Mouse (Mus musculus) testis, adult 2 months (tissue): ENCODE measurements around the gene Prdm16. TPM values are rescaled to one million over a fixed set of nuclear protein-coding genes. Genes with fewer than 3 reads are reported as not detected.

Experiments used
- H3K27ac ChIP-seq: fragments of 200-500 bp; 2 replicates; pipeline ENCODE4 v1.5.1; 2012; ENCODE audit warnings: low read depth, low read length; ENCODE audit not compliant: control insufficient read depth, insufficient read depth
- H3K27me3 ChIP-seq: fragments of 200-500 bp; 2 replicates; pipeline ENCODE4 v1.6.1; 2012; ENCODE audit warnings: mild to moderate bottlenecking, low read length, moderate library complexity; ENCODE audit not compliant: control insufficient read depth, insufficient read depth
- H3K36me3 ChIP-seq: fragments of 200-500 bp; 2 replicates; pipeline ENCODE4 v1.6.1; 2012; ENCODE audit warnings: mild to moderate bottlenecking, low read length; ENCODE audit not compliant: control insufficient read depth, insufficient read depth
- H3K4me1 ChIP-seq: fragments of 200-500 bp; 2 replicates; pipeline ENCODE4 v1.6.1; 2012; ENCODE audit warnings: low read length; ENCODE audit not compliant: control insufficient read depth, insufficient read depth
- H3K4me3 ChIP-seq: fragments of 200-500 bp; 2 replicates; pipeline ENCODE4 v1.5.1; 2012; ENCODE audit warnings: low read depth, mild to moderate bottlenecking, low read length, moderate library complexity, mixed read lengths; ENCODE audit not compliant: control insufficient read depth
- CTCF ChIP-seq: fragments of 200-500 bp; IDR thresholded peaks from 2 replicates; pipeline ENCODE4 v1.5.1; 2012; ENCODE audit warnings: low read depth, mild to moderate bottlenecking, inconsistent platforms, low read length, moderate library complexity; ENCODE audit not compliant: control insufficient read depth, insufficient read depth, insufficient replicate concordance
- POLR2A ChIP-seq: fragments of 200-500 bp; IDR thresholded peaks from 2 replicates; pipeline ENCODE4 v1.6.1; 2012; ENCODE audit warnings: low read depth, mild to moderate bottlenecking, inconsistent platforms, low read length, moderate library complexity; ENCODE audit not compliant: control insufficient read depth
- polyA plus RNA-seq: library from polyadenylated mRNA; depleted of rRNA; stranded (reverse); fragments of >200 nt; gene quantifications from 2 replicates; pipeline ENCODE4 v1.2.3, GENCODE M21; 2012

Gene Prdm16
- polyA plus RNA-seq, 1 experiment: 3.0 TPM

- H3K27ac ChIP-seq: no peak overlapping the region
- no peaks in the 10 kb centered on the region for H3K36me3 ChIP-seq
- no peaks in the 10 kb centered on the region; the same call in 1 of the 2 replicates for H3K4me1 ChIP-seq
- H3K27me3 ChIP-seq: no peaks in the 10 kb centered on the region
- no peak for TF ChIP-seq POLR2A
- no peak for TF ChIP-seq CTCF
- H3K4me3 ChIP-seq: no peak overlapping the region
These were observed 144.4 kb downstream of the Prdm16 start for GRCm38 (mm10) chr4:154492268-154492667.

GRCm38 (mm10) chr4:154488031-154488430 is 148.6 kb downstream of the Prdm16 start:
- no peak for TF ChIP-seq CTCF
- no peak for TF ChIP-seq POLR2A
- Histone ChIP-seq H3K27ac (no peak overlapping the region), H3K36me3 (no peaks in the 10 kb centered on the region), H3K4me3 (no peak overlapping the region), H3K4me1 (no peaks in the 10 kb centered on the region), H3K27me3 (no peaks in the 10 kb centered on the region)

GRCm38 (mm10) chr4:154482695-154483094 is 154.0 kb downstream of the Prdm16 start:
- H3K4me3 ChIP-seq: no peak overlapping the region
- no peak overlapping the region for H3K27ac ChIP-seq
- no peaks in the 10 kb centered on the region for H3K36me3 ChIP-seq
- TF ChIP-seq CTCF: no peak
- no peak for TF ChIP-seq POLR2A
- no peaks in the 10 kb centered on the region for H3K4me1 ChIP-seq
- H3K27me3 ChIP-seq: no peaks in the 10 kb centered on the region

- H3K27ac ChIP-seq: no peak overlapping the region
- H3K27me3 ChIP-seq: no peaks in the 10 kb centered on the region
- H3K4me3 ChIP-seq: no peak overlapping the region
- H3K4me1 ChIP-seq: no peaks in the 10 kb centered on the region
- TF ChIP-seq POLR2A: no peak
- TF ChIP-seq CTCF: no peak
- H3K36me3 ChIP-seq: no peaks in the 10 kb centered on the region
These were observed 154.7 kb downstream of the Prdm16 start for GRCm38 (mm10) chr4:154481771-154482637.

GRCm38 (mm10) chr4:154480544-154481260 is 156.0 kb downstream of the Prdm16 start:
- no peaks in the 10 kb centered on the region for H3K4me1 ChIP-seq
- TF ChIP-seq POLR2A (no peak), CTCF (no peak)

GRCm38 (mm10) chr4:154480143-154480542 is 156.5 kb downstream of the Prdm16 start:
- Histone ChIP-seq H3K27me3 (no peaks in the 10 kb centered on the region), H3K4me1 (no peaks in the 10 kb centered on the region), H3K27ac (no peak overlapping the region), H3K36me3 (no peaks in the 10 kb centered on the region), H3K4me3 (no peak overlapping the region)
- TF ChIP-seq CTCF (no peak), POLR2A (no peak)

More at GRCm38 (mm10) chr4:154480544-154481260, 156.0 kb downstream of the Prdm16 start:
- H3K27ac ChIP-seq: no peak overlapping the region
- H3K27me3 ChIP-seq: no peaks in the 10 kb centered on the region
- no peaks in the 10 kb centered on the region for H3K36me3 ChIP-seq
- no peak overlapping the region for H3K4me3 ChIP-seq

- H3K27ac ChIP-seq: no peak overlapping the region
- no peaks in the 10 kb centered on the region for H3K4me1 ChIP-seq
- TF ChIP-seq POLR2A (no peak), CTCF (no peak)
- no peaks in the 10 kb centered on the region for H3K36me3 ChIP-seq
- no peaks in the 10 kb centered on the region for H3K27me3 ChIP-seq
- no peak overlapping the region for H3K4me3 ChIP-seq
These were observed 157.6 kb downstream of the Prdm16 start for GRCm38 (mm10) chr4:154478933-154479613.
